Mouse (Mus musculus): ENCODE results near the gene Rasef. TPM values are rescaled to one million over a fixed set of nuclear protein-coding genes. Genes with fewer than 3 reads are reported as not detected.
"Not testable (repeated sequence)": the region's sequence is repeated elsewhere in the genome, so short reads cannot be mapped to it uniquely, and the experiment has no call there.

Gene Rasef
- polyA plus RNA-seq, 1 experiment from 2014 or later, result 3.4 TPM

- 90% methylated on average over 5 of the region's 5 CpGs for WGBS
- no peak overlapping the region for H3K27ac ChIP-seq
These were observed 42.6 kb downstream of the Rasef start for GRCm38 (mm10) chr4:73748219-73748618.

GRCm38 (mm10) chr4:73739439-73739838 lies 51.4 kb downstream of the Rasef start:
- Histone ChIP-seq H3K4me1 (replicated peaks; ENCODE audit: insufficient read depth, low read length) (no peaks in the 10 kb centered on the region), H3K27me3 (ENCODE audit: insufficient read depth, low read length) (no peaks in the 10 kb centered on the region), H3K36me3 (ENCODE audit: insufficient read depth, low read length) (no peaks in the 10 kb centered on the region), H3K27ac (no peak overlapping the region), H3K4me2 (ENCODE audit: low read length) (no peak overlapping the region), H3K9ac (ENCODE audit: low read depth, low read length) (no peak overlapping the region), H3K4me3 (replicated peaks; ENCODE audit: low read depth, low read length) (no peak overlapping the region), H3K9me3 (replicated peaks; ENCODE audit: low read length) (no peaks in the 10 kb centered on the region)
- no peak for TF ChIP-seq CTCF (IDR thresholded peaks at IDR 0.05; ENCODE audit: low read depth)
- WGBS, result 86% methylated on average over 3 of the region's 3 CpGs
- ATAC-seq (replicated peaks; ENCODE audit: low FRiP score, low read depth) (no peak), DNase-seq (ENCODE audit: low spot score) (no peak)

More at GRCm38 (mm10) chr4:73748219-73748618, 42.6 kb downstream of the Rasef start:
- TF ChIP-seq CTCF (IDR thresholded peaks at IDR 0.05; ENCODE audit: low read depth), result no peak
- ATAC-seq (replicated peaks; ENCODE audit: low FRiP score, low read depth) (no peak), DNase-seq (ENCODE audit: low spot score) (no peak)
- H3K4me2 ChIP-seq (ENCODE audit: low read length), result no peak overlapping the region
- no peaks in the 10 kb centered on the region for H3K9me3 ChIP-seq (replicated peaks; ENCODE audit: low read length)
- H3K27me3 ChIP-seq (ENCODE audit: insufficient read depth, low read length), result no peaks in the 10 kb centered on the region
- H3K36me3 ChIP-seq (ENCODE audit: insufficient read depth, low read length), result no peaks in the 10 kb centered on the region
- no peak overlapping the region for H3K9ac ChIP-seq (ENCODE audit: low read depth, low read length)
- H3K4me1 ChIP-seq (replicated peaks; ENCODE audit: insufficient read depth, low read length), result no peaks in the 10 kb centered on the region
- H3K4me3 ChIP-seq (replicated peaks; ENCODE audit: low read depth, low read length), result no peak overlapping the region

GRCm38 (mm10) chr4:73719819-73720218 lies 71.0 kb downstream of the Rasef start:
- no peaks in the 10 kb centered on the region for H3K27me3 ChIP-seq (ENCODE audit: insufficient read depth, low read length)
- H3K9ac ChIP-seq (ENCODE audit: low read depth, low read length), result no peak overlapping the region
- no peaks in the 10 kb centered on the region for H3K9me3 ChIP-seq (replicated peaks; ENCODE audit: low read length)
- no peak overlapping the region for H3K4me3 ChIP-seq (replicated peaks; ENCODE audit: low read depth, low read length)
- DNase-seq (ENCODE audit: low spot score) (no peak), ATAC-seq (replicated peaks; ENCODE audit: low FRiP score, low read depth) (no peak)
- no peaks in the 10 kb centered on the region for H3K4me1 ChIP-seq (replicated peaks; ENCODE audit: insufficient read depth, low read length)
- H3K4me2 ChIP-seq (ENCODE audit: low read length), result no peak overlapping the region
- no peak for TF ChIP-seq CTCF (IDR thresholded peaks at IDR 0.05; ENCODE audit: low read depth)
- no peaks in the 10 kb centered on the region for H3K36me3 ChIP-seq (ENCODE audit: insufficient read depth, low read length)
- H3K27ac ChIP-seq, result no peak overlapping the region

GRCm38 (mm10) chr4:73718761-73719160 lies 72.0 kb downstream of the Rasef start:
- Histone ChIP-seq H3K36me3 (ENCODE audit: insufficient read depth, low read length) (no peaks in the 10 kb centered on the region), H3K4me2 (ENCODE audit: low read length) (no peak overlapping the region), H3K4me3 (replicated peaks; ENCODE audit: low read depth, low read length) (no peak overlapping the region), H3K9ac (ENCODE audit: low read depth, low read length) (no peak overlapping the region), H3K27me3 (ENCODE audit: insufficient read depth, low read length) (no peaks in the 10 kb centered on the region), H3K4me1 (replicated peaks; ENCODE audit: insufficient read depth, low read length) (no peaks in the 10 kb centered on the region), H3K27ac (no peak overlapping the region), H3K9me3 (replicated peaks; ENCODE audit: low read length) (no peaks in the 10 kb centered on the region)
- WGBS, result 90% methylated on average over 1 of the region's 1 CpGs
- no peak for TF ChIP-seq CTCF (IDR thresholded peaks at IDR 0.05; ENCODE audit: low read depth)
- ATAC-seq (replicated peaks; ENCODE audit: low FRiP score, low read depth) (no peak), DNase-seq (ENCODE audit: low spot score) (no peak)

GRCm38 (mm10) chr4:73683216-73683615 lies 107.6 kb downstream of the Rasef start, which contains the start of gene Gm428:
Gene Gm428 (plus strand): TSS chr4:73683516.
- H3K4me1 ChIP-seq (replicated peaks; ENCODE audit: insufficient read depth, low read length); H3K4me2 ChIP-seq (ENCODE audit: low read length); H3K9me3 ChIP-seq (replicated peaks; ENCODE audit: low read length); ATAC-seq (replicated peaks; ENCODE audit: low FRiP score, low read depth); DNase-seq (ENCODE audit: low spot score); H3K4me3 ChIP-seq (replicated peaks; ENCODE audit: low read depth, low read length); H3K27ac ChIP-seq; H3K27me3 ChIP-seq (ENCODE audit: insufficient read depth, low read length); H3K9ac ChIP-seq (ENCODE audit: low read depth, low read length); H3K36me3 ChIP-seq (ENCODE audit: insufficient read depth, low read length): not testable (repeated sequence)
- WGBS, result no CpG with 5 or more reads among the region's 4 CpGs

- not testable (repeated sequence) for H3K4me2 ChIP-seq (ENCODE audit: low read length)
These were observed 122.7 kb downstream of the Rasef start, which contains the start of gene Gm11239 for GRCm38 (mm10) chr4:73668054-73668453. Gene Gm11239 (plus strand): TSS chr4:73668354.

More at GRCm38 (mm10) chr4:73668054-73668453, 122.7 kb downstream of the Rasef start, which contains the start of gene Gm11239:
- ATAC-seq (replicated peaks; ENCODE audit: low FRiP score, low read depth); H3K4me3 ChIP-seq (replicated peaks; ENCODE audit: low read depth, low read length); DNase-seq (ENCODE audit: low spot score); H3K27me3 ChIP-seq (ENCODE audit: insufficient read depth, low read length); H3K9me3 ChIP-seq (replicated peaks; ENCODE audit: low read length); H3K9ac ChIP-seq (ENCODE audit: low read depth, low read length); H3K4me1 ChIP-seq (replicated peaks; ENCODE audit: insufficient read depth, low read length); H3K27ac ChIP-seq; H3K36me3 ChIP-seq (ENCODE audit: insufficient read depth, low read length): not testable (repeated sequence)
- no CpG with 5 or more reads among the region's 4 CpGs for WGBS

Other genes with a start within 250 kb of the Rasef start
- not detected in 2 replicates for gene Gm11238, start 183.1 kb downstream of the Rasef start, polyA plus RNA-seq (2015; fragmentation: Nextera tagmentation; extraction: Ambion mirVana)
- gene Gm11237, start 168.0 kb downstream of the Rasef start, polyA plus RNA-seq (2015; fragmentation: Nextera tagmentation; extraction: Ambion mirVana), result not detected in 2 replicates
- gene Gm11236, start 152.9 kb downstream of the Rasef start, polyA plus RNA-seq (2015; fragmentation: Nextera tagmentation; extraction: Ambion mirVana), result not detected in 2 replicates
- gene Gm11239, start 122.6 kb downstream of the Rasef start, polyA plus RNA-seq (2015; fragmentation: Nextera tagmentation; extraction: Ambion mirVana), result not detected in 2 replicates
- gene Gm428, start 107.5 kb downstream of the Rasef start, polyA plus RNA-seq (2015; fragmentation: Nextera tagmentation; extraction: Ambion mirVana), result not detected in 2 replicates
- gene Gm11758, start 85.3 kb upstream of the Rasef start, polyA plus RNA-seq (2015; fragmentation: Nextera tagmentation; extraction: Ambion mirVana), result not detected in 2 replicates
- not detected in 2 replicates for gene Gm11757, start 100.1 kb upstream of the Rasef start, polyA plus RNA-seq (2015; fragmentation: Nextera tagmentation; extraction: Ambion mirVana)
- not detected in 2 replicates for gene Gm13871, start 115.0 kb upstream of the Rasef start, polyA plus RNA-seq (2015; fragmentation: Nextera tagmentation; extraction: Ambion mirVana)
- gene Gm11756, start 129.8 kb upstream of the Rasef start, polyA plus RNA-seq (2015; fragmentation: Nextera tagmentation; extraction: Ambion mirVana), result not detected in 2 replicates
- gene 2310002L09Rik, start 159.9 kb upstream of the Rasef start, polyA plus RNA-seq (2015; fragmentation: Nextera tagmentation; extraction: Ambion mirVana), result not detected in 2 replicates
- 0.37 and 0.41 TPM in 2 replicates for gene Frmd3, start 222.4 kb upstream of the Rasef start, polyA plus RNA-seq (2015; fragmentation: Nextera tagmentation; extraction: Ambion mirVana)

Data from kidney, postnatal 0 days (tissue).